Mouse (Mus musculus) spleen, postnatal 36 days (tissue): ENCODE measurements at regions not wholly inside any gene's neighbourhood (a gene's known extent, or its start where the extent isn't known, plus 50 kb on each side); places are given as distances from the start of the nearest gene placed in this dataset.

Source experiments
- DNase-seq, 2 experiments: peaks; one replicate each; pipeline ENCODE4 v3.0.0; 2022; ENCODE audit warnings: low spot score in 2 of 2, mixed read lengths in 1 of 2

- no peak for DNase-seq
Observed at GRCm38 (mm10) chr9:100404426-100404825, 82.2 kb downstream of the Il20rb start.

GRCm38 (mm10) chr9:100400366-100400765, 86.2 kb downstream of the Il20rb start:
- DNase-seq, result peak; percentile 3 to 22

- DNase-seq, result no peak
Observed at GRCm38 (mm10) chr9:100396340-100396910, 90.2 kb downstream of the Il20rb start.

DNA sequence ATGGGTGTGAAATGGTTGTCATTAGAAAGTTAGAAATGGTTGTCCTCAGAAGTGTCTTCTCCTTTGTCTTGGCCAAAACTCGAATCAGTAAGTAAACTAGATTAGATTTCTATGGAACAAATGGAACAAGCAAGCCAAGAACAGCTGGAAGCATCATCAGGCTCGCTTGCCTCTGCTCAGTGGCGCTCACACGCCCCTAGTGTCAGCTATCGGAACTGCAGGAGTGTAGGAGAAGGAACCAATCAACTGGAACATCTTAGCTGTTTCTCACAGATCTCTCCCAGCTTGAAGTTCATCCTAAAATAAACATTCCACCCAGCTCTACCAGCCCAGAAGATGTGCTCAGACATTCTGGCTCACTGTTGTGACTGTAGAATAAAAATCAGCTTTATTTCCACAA, 90.9 kb downstream of the Il20rb start:
- peak; percentile 27 to 42 for DNase-seq

- DNase-seq, result no peak
Observed at GRCm38 (mm10) chr9:100394632-100395031, 92.0 kb downstream of the Il20rb start.

GRCm38 (mm10) chr9:100394166-100394565, 92.4 kb downstream of the Il20rb start:
- no peak for DNase-seq

GRCm38 (mm10) chr9:100392262-100392661, 94.3 kb downstream of the Il20rb start:
- DNase-seq, result no peak

DNA sequence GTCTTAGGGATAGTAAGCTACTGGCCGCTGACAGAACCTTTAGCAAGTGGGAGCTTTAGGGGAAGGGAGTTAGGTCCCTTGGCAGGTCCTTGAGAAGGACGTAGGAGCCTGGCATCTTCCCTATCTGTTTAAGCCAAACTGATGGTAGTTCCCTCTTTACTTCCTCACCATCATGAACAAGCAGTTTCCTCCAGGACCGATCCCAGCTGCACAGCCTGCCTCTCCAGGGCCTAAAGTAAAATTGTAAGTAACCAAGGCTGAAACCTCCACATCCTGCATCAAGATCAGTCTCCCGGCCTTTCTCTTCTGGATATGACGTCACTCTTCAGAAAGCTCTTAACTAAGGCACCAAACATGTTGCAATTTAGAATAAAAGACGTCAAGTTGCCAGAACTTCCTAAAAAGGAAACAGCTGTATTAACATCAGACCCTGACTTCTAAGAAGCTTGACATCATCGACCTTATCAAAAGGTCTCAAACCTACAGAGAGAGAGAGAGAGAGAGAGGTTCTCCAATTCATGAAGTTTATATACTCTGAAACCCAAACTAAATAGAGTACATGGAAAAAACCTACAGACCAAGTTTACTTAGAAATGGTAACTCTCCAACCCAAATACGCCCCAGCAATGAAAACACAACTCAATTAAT, 94.9 kb downstream of the Il20rb start:
- no peak for DNase-seq

DNA sequence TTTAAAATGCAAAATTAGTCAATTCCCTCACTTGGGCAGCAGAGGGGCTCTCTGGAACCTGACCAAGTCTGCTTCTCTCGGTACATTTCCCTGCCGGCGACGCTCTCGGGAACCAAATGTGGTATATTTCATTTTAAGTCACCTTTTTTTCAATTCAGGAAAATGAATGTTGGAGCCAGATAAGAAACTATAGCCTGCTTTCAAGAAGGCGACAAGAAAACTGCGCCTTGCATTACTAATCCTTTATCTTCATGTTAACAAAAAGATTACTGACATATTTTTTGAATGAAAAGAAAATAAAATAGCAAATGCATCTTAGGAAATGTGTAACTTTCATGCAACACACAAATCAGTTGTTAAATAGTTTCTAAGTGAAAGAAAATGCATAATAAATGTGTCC, 98.2 kb downstream of the Il20rb start:
- DNase-seq, result no peak

- DNase-seq, result no peak
Observed at GRCm38 (mm10) chr9:100387171-100387685, 99.4 kb downstream of the Il20rb start.

DNA sequence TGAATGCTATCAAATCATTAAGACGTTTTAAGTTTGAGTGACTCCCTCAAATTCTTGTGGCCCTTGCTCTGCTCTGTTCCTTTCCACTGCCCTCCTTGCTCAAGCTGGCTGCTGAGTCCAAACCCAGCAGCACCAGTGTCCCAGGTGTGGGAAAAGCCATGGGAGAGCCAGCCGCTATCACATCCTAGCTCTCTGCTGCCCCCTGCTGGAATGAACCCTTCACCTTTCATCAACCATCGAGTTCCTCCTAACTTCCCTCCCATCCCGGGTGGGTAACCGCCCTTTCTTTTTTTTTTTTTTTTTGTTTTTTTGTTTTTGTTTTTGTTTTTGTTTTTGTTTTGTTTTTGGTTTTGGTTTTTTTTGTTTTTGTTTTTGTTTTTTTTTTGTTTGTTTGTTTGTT, 104.1 kb downstream of the Il20rb start:
- DNase-seq, result peak; percentile 6 to 21

GRCm38 (mm10) chr9:100369921-100370320, 116.7 kb downstream of the Il20rb start:
- no peak for DNase-seq

- no peak for DNase-seq
Observed at GRCm38 (mm10) chr9:100366816-100367215, 119.8 kb downstream of the Il20rb start.

DNA sequence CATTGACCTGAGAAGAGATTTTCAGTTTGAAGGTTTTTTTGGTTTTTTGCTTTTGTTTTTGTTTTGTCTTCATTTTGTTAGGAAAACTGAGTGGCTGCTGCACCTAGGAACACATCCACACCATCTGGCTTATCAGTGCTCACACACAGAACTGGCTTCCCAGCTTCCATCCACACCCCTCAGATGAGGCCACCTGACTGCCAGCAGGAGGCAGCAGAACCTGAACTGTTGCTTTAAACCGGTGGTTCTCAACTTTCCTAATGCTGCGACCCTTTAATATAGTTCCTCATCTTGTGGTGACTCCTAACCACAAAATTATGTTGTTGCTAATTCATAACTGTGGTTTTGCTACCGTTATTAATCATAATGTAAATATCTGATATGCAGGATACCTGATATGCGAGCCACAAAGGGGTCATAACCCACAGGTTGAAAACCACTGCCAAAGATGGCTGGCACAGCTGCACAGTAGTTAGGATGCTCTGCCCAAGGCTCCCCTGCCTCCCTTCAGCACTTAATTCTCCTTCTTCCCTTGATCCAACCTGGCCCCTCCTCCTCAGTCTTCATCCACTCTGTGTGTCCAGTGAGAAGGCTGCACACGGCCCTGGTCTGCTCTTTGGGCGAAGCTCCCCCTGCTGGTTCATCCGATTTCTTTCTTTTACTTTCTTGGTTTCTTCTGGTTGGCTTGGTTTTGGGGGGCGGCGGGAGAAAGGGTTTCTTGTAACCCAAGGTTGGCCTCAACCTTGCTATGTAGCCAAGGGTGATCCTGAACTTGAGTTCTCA, 126.5 kb downstream of the Il20rb start:
- no peak for DNase-seq

DNA sequence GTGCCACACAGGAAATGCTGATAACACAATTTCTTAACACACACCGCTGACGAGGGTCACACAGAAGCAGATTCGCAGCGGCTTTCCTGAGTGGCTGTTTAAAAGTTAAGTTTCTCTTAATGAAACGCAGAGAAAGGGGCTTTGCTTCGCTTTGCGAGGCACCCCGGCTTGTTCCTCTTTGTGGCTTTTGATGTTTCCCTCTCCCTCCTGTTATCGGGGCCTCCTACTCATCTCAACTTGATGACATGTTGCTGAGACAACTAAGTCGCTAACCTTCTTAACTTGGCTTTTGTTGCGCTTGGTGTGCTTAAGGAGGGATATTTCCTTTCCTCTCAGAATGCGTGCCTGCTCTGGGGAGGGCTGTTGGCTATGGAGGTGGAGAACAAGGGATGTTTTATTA, 129.0 kb downstream of the Il20rb start:
- no peak for DNase-seq

DNA sequence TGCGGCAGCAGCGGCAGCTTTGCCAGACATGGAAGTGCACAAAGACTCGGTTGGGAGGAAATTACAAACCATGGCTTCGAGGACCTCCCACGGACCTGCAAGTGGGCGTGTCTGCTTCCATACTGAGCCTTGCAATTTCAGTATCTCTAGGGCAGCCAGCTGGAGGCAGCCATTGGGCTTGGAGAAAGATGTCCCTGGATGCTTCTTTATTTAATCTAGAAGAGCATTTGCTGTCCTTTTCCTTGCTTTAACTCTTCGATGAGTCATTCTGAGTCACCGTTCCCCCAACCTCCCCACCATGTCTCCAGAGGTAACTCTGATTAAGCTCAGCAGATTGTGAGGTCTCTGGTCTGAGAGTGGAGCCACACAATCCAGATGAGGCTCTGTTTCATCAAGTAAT, 145.8 kb downstream of the Il20rb start:
- DNase-seq, result no peak

GRCm38 (mm10) chr9:100307765-100308164, 178.8 kb downstream of the Il20rb start:
- DNase-seq, result no peak

GRCm38 (mm10) chr9:100307364-100307763, 179.2 kb downstream of the Il20rb start:
- no peak for DNase-seq

- no peak for DNase-seq
Observed at GRCm38 (mm10) chr9:100303762-100304161, 182.8 kb downstream of the Il20rb start.

GRCm38 (mm10) chr9:100301613-100302012, 185.0 kb downstream of the Il20rb start:
- no peak for DNase-seq

GRCm38 (mm10) chr9:100277361-100277760, 209.2 kb downstream of the Il20rb start:
- no peak for DNase-seq

DNA sequence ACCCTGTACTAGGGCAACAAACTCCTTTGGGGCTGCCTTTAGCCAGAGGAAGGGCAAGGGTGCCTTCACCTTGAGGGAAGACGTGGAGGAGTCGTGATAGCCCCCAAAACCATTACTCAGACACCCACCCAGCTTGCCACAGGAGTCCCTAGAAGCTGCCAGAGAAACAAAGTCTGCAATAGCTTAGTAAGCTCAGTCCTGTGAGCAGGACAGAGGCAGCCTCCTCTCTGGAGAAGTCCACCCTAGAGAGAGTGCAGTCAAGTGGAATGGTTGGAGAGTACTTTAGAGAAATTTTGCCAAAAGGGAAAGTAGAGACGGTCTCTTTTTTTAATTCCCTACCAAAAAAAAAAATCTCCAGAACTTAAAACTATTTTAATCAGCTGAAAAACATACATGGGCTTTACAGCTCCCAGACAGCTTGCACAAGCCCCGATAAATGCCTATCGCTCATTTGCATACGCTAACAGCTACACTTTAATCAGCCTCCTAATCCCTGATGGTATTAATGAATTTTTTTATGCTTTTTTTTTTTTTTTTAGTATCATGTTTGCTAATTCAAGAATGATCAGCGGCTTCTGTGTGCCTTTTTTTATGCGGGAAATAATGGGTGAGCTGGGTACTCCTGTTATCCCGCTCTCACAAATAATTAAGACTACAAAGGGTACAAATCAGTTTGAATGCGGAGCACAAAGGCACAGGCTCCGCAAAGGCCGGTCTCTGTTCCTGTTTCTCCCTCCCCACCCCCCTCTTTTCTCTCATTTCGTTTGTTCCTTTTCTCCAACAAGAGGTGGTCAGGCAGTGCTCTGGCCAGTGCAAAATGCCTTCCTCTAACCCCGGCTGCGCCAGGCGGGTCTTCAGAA, 219.8 kb downstream of the Il20rb start:
- DNase-seq, result no peak
